Mouse (Mus musculus) heart, postnatal 4 days (tissue): Measurements from ENCODE around the gene Capn15. TPM values are rescaled to one million over a fixed set of nuclear protein-coding genes. Genes with fewer than 3 reads are reported as not detected.

Source experiments
- DNase-seq: peaks from one replicate; pipeline ENCODE4 v3.0.0; 2021
- total RNA-seq, 2 experiments: library from RNA; stranded (reverse); gene quantifications; 2 replicates each; pipeline ENCODE4 v1.2.3; 2021

Capn15 gene
- 10 to 100 TPM; 13.0 to 16.7 TPM for total RNA-seq

DNA sequence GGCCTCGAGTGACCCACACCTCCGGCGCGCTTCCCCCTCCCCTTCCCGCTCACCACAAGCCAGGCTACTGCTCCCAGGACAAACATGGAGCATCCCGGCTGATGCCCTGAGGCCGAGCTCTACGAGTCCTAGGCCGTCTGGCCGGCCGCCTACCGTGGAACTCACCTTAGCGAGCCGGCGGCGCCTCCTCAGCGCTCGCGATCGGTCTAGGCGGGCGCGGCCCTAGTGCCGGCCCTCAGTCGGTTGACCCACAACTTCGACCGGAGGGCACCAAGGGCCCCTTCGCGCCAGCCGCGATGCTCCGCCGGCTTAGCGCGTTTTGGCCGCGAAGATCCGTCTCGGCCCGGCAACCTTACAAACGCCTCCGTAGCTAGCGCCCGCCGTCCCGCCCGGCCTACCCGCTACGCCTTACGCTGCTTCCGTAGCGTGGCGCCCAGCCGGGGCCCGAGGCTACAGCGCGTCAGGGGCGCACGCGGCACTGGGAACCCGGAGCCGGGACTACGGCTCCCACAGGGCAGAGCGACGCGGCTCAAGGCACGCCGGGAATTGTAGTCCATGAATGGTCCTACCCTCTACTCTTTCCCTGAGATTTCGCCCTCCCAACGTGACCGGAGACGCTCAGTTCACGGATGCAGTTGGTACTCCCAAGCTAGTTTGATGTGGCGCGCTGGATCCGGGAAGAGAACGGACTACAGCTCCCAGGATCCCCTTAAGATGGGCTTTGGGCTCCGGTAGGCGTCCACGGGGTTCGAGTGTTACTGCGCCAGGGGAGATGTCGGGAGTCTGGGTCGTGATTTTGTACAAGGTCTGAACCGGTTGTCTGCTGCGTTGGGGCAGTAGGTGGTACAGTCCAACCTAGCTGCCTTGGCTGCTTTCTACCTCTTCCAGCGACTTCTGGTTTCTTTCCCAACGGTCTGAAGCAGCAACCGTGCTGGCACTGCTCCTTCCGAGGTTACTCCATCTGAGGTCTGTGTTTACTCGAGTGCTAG lies at the start of gene Capn15:
Capn15 (minus strand) TSS at position 491 of the 989 bp plus-strand sequence.
- DNase-seq: peak; percentile 94

DNA sequence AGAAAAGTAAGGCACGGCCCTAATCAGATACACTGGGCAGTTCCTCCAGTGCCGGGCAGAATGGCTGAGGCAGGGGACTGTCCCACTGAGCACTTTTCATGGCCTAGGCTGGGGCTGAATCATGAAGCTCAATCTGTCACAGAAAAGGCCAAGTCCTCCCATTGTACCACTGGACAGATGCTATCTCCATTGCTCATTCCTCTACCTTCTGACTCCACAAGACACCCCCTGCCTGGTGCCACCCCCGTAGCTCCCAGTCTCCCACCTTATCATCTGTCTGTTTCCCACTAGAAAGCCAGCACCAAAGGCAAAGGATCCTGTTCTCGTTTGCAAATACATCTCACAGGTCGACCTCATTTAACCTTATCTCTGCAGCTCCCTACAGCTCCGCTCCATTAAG lies 46.4 kb upstream of the Capn15 start:
- no peak for DNase-seq

GRCm38 (mm10) chr17:26031583-26031982 lies 46.0 kb upstream of the Capn15 start:
- DNase-seq: no peak

GRCm38 (mm10) chr17:26028261-26028660 lies 42.7 kb upstream of the Capn15 start:
- DNase-seq: no peak

DNA sequence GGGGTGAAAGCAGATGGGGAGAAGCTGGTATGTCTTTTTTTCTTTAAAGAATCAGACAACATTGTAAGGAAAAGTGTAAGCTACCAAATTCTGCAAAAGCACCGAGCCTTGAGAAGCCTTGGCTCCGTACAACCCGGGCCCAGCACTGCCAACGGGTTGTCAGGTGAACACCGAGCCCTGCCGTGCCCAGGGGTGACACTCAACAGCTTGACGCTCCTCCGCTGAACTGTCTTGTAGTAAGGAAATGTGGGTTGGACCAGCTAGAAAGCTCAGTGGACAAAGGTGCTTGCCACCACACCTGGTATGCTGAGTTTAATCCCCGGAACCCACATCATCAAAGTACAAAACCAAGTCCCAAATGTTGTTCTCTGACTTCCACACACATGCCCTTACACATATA lies 39.1 kb upstream of the Capn15 start:
- DNase-seq: no peak

DNA sequence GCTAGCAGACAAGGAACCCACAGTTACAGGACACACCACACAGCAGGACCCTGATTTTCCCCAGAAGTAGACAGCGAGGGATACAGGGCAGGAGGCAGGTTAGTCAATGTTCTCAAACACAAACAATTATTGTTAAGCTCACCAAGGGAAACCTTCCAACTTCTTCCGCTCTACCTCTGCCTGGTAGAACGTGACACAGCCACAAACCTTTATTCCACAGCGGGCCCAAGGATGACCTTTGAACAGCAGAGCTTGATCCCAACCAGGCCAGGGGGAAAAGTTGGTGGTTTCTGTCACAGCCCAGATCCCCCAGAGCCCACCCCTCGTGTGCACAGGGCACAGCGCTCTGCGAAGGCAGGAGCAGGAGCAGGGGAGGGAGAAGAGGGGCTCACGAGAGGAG lies 38.4 kb upstream of the Capn15 start:
- no peak for DNase-seq

- no peak for DNase-seq
Observed at GRCm38 (mm10) chr17:26023181-26023580, 37.6 kb upstream of the Capn15 start.

DNA sequence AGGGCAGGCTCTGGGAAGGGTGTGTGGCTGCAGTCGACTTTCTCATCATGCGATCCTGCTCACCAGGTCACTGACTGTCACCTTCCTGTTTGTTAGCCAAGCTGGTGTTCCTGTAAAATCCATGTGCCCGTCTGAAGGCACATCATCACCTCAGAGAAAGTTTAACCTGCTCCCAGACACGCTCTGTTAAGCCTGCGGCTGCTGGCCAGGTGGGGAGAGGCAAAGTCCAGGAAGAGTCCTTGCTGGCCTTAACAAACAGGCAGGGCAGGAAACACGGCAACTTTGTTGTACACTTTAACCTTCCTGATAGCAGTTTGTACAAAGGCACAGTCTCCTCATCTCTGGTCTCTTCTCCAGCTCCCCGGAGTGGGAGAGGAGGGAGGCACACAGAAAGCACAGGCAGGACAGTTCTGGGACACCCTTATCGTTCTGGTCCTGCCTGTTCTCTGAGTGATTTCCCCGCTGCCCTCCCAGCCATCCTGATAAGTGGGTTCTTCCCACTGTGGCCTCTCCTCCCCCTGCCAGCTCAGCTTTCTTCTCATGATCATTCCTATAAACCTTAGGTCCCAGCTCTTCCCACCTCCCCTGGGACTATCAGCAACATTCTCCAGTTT lies 36.2 kb upstream of the Capn15 start:
- DNase-seq: no peak

GRCm38 (mm10) chr17:26020848-26021347 lies 35.3 kb upstream of the Capn15 start:
- no peak for DNase-seq

- no peak for DNase-seq
Observed at GRCm38 (mm10) chr17:26018388-26018787, 32.8 kb upstream of the Capn15 start.

GRCm38 (mm10) chr17:26017949-26018348 lies 32.4 kb upstream of the Capn15 start:
- DNase-seq: no peak

- no peak for DNase-seq
Observed at GRCm38 (mm10) chr17:26017021-26017420, 31.4 kb upstream of the Capn15 start.

GRCm38 (mm10) chr17:26013711-26014110 lies 28.1 kb upstream of the Capn15 start:
- DNase-seq: no peak

- peak; percentile 84 for DNase-seq
Observed at GRCm38 (mm10) chr17:26011841-26012460, 26.4 kb upstream of the Capn15 start.

DNA sequence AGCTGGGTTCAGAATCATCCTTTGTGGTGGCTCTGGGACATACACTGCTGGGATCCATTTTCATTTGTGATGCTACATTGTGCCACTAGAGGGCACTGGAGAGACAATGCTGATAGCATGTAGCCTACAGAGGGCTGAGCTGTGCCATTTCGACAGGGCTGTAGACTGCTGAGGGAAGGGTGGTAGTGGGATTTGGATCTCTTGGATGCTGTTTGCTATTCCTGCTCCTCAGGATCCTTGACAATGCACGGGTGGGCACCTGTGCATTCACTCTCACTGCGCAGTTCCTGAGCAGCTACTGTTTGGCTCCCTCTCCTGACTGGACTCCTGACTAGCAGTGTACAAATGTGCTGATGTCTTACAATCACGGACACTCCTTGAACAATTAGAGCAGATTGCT lies 23.9 kb upstream of the Capn15 start:
- peak; percentile 84 for DNase-seq

DNA sequence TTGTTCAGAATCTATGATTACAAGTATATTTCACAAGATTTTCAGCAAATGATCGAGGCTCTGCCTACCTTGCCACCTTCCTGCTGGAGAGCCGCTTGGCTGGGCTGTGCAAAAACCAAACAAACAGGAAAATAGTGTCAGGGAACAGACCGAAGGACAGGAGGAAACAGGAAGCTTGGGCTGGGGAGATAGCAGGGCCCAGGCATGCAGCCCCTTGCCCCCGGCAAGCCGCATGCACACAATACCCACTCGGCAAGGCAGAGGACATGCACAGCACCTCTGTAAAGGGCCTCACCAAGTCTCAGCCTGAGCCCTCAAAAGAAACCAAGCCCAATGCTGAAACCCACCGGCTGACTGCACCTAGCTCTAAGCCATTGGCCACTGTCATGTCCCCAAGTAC lies 23.2 kb upstream of the Capn15 start:
- DNase-seq: no peak

DNA sequence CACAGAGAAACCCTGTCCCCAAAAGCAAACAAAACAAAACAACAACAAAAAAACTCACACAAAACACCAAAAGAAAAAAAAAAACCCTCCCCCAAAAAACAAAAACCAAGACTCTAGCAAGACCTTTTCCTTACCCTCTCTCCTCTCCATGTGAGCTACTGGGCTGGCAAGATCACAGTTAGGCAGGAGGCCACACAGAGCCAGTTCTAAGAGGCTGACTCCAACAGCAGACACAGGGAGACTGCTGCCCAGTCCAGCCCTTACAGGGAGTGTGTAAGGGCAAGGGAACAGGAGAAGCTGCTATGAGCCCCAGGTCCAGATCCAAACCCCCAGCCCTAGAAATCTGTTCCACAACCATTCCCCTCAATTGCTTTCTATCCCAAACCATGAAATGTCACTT lies 22.7 kb upstream of the Capn15 start:
- no peak for DNase-seq

GRCm38 (mm10) chr17:26007646-26008045 lies 22.1 kb upstream of the Capn15 start:
- DNase-seq: no peak

DNA sequence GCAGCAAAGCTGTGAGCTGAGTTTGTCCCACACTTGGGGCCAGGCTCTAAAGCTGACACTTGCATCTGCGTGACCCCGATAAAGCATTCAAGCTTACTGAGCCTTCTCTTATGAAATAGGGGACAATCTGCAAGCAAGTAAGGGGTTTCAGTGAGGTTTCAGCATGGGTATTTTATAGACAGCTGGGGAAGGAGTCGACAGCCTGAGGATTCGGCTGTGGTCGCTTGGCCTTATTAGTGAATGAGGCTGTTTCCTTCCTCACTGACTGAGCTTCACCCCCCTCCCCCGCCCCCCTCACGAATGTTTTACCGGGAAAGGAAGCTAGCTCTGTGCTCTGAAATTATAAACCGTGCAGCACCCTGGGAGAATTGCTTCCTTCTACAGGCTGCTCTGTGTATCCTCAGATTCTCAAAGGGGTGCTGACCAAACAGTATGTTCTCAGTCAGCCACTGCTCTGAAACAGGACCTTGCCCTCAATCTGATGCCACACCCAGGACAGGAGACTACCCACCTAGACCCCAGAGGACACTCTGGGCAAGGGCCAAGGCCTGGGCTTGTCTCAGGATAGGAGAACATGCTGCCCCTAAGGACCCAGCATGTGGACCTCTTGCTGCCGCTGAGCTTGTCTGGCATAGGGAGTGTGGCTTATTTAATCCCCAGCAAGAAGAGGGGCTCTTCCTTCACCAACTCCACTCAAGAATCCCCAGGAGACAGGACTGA lies 20.3 kb upstream of the Capn15 start:
- DNase-seq: no peak

DNA sequence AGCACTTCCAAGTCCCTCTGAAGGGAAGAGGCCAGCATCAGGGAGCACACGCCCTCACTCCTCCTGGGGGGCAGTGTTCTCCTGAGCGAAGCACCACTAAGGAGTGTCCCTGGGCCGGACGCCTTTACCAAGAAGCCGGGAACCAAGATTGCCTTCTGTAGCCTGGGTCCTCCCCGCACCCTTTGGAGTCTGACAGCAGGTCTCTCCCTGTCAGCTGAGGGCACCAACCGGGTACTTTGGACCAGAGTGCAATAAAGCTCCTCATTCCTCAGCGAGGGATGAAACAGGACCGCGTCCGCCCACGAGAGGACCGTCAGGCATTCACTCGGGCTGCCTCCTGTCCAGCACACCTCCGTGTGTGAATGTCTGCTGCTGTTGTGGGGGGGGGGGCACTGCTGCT lies 19.1 kb upstream of the Capn15 start:
- no peak for DNase-seq

DNA sequence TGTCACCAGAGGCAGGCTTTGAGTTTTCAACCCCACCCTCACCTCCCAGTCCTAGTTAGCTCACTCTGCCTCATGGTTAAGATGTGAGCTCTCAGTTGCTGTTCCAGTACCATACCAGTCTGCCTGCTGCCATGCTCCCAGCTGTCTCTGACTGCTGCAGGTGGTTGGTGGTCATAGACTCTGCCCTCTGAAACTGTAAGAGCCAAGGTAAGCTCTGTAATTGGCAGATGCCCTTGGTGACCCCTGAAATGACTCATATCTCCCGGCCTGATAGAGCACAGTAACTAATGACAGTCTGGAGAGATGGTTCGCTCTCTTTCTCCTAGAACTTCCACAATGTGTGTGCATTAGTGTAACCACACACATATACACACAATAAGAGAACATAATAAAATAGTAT lies 18.3 kb upstream of the Capn15 start:
- no peak for DNase-seq

- no peak for DNase-seq
Observed at GRCm38 (mm10) chr17:25998425-25998824, 12.8 kb upstream of the Capn15 start.
